Mouse (Mus musculus) hindbrain, embryonic 14.5 days (tissue): ENCODE data around the gene RPS10-NUDT3. TPM values are rescaled to one million over a fixed set of nuclear protein-coding genes. Genes with fewer than 3 reads are reported as not detected.
"Not testable (repeated sequence)": the region's sequence is repeated elsewhere in the genome, so short reads cannot be mapped to it uniquely, and the experiment has no call there.

ENCODE experiments used
- ATAC-seq: fragments of 200-750 bp; cut with Nextera tagmentation; 2 replicates; pipeline ENCODE4 v1.8.0; 2017; ENCODE audit warnings: moderate number of reproducible peaks, mild to moderate bottlenecking, moderate TSS enrichment, moderate library complexity; ENCODE audit not compliant: low FRiP score
- DNase-seq: peaks from one replicate; pipeline ENCODE4 v3.0.0-alpha.2; 2015; ENCODE audit warnings: low spot score
- H3K27ac ChIP-seq: fragments of 300-500 bp; sonication (generic); 2 replicates; pipeline ENCODE4 v1.5.1; 2014; ENCODE audit warnings: mild to moderate bottlenecking, moderate library complexity
- H3K27me3 ChIP-seq: fragments of 300-500 bp; sonication (generic); 2 replicates; pipeline ENCODE4 v1.6.1; 2014; ENCODE audit warnings: mild to moderate bottlenecking, low read length, mixed read lengths; ENCODE audit not compliant: control insufficient read depth, insufficient read depth
- H3K36me3 ChIP-seq: fragments of 300-500 bp; sonication (generic); replicated peaks from 2 replicates; pipeline ENCODE4 v1.6.1; 2014; ENCODE audit not compliant: control insufficient read depth, insufficient read depth
- H3K4me1 ChIP-seq: fragments of 300-500 bp; sonication (generic); replicated peaks from 2 replicates; pipeline ENCODE4 v1.6.1; 2014; ENCODE audit warnings: antibody characterized with exemption, low read length, mixed read lengths; ENCODE audit not compliant: control insufficient read depth, insufficient read depth
- H3K4me2 ChIP-seq: fragments of 300-500 bp; sonication (generic); replicated peaks from 2 replicates; pipeline ENCODE4 v1.6.1; 2014; ENCODE audit warnings: mild to moderate bottlenecking, moderate library complexity
- H3K4me3 ChIP-seq: fragments of 300-500 bp; sonication (generic); replicated peaks from 2 replicates; pipeline ENCODE4 v1.5.1; 2014; ENCODE audit warnings: mild to moderate bottlenecking, low read length
- H3K9ac ChIP-seq: fragments of 300-500 bp; sonication (generic); 2 replicates; pipeline ENCODE4 v1.6.1; 2014
- H3K9me3 ChIP-seq: fragments of 300-500 bp; sonication (generic); 2 replicates; pipeline ENCODE4 v1.6.1; 2016; ENCODE audit warnings: low read length; ENCODE audit not compliant: control insufficient read depth
- WGBS: fragments of 180-500 bp; shearing (Covaris S2); extraction: QIAGEN DNeasy Blood & Tissue Kit; methylation state at CpG from one replicate; pipeline ENCODE4 v1.1.7; 2014; 5-methylcytosine and 5-hydroxymethylcytosine counted together
- polyA plus RNA-seq: library from polyadenylated mRNA; unstranded; fragments of >200 nt; fragmentation: Nextera tagmentation; extraction: Ambion mirVana; gene quantifications from 2 replicates; pipeline ENCODE4 v1.2.1, GENCODE M21; 2014

The RPS10-NUDT3 gene
- polyA plus RNA-seq, 1 experiment from 2014 or later = not detected

DNA sequence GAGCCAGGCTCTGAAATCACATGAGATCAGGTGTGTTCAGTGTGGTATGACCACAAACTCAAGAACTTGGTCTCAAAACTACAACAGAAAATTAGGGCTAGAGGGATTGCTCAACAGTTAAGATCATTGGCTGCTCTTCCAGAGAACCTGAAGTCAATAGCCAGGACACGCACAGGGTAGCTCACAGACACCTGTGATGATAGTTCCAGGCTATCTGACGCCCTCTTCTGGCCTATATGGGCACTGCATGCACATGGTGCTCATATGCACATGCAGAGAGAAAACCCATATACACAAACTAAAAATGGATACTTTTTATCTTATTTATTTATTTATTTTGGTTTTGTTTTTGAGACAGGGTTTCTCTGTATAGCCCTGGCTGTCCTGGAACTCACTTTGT, 9.6 kb upstream of the RPS10-NUDT3 start:
- no peak overlapping the region for H3K4me3 ChIP-seq
- no peak overlapping the region for H3K4me2 ChIP-seq
- H3K9me3 ChIP-seq = no peaks in the 10 kb centered on the region
- no peaks in the 10 kb centered on the region for H3K27me3 ChIP-seq
- H3K27ac ChIP-seq = no peak overlapping the region
- DNase-seq = no peak
- no peak for ATAC-seq
- H3K4me1 ChIP-seq = peaks cover 5% of the 10 kb centered on the region; the same call in 1 of the 2 replicates
- WGBS = 41% methylated on average over 2 of the region's 2 CpGs
- H3K36me3 ChIP-seq = no peaks in the 10 kb centered on the region
- H3K9ac ChIP-seq = no peak overlapping the region

DNA sequence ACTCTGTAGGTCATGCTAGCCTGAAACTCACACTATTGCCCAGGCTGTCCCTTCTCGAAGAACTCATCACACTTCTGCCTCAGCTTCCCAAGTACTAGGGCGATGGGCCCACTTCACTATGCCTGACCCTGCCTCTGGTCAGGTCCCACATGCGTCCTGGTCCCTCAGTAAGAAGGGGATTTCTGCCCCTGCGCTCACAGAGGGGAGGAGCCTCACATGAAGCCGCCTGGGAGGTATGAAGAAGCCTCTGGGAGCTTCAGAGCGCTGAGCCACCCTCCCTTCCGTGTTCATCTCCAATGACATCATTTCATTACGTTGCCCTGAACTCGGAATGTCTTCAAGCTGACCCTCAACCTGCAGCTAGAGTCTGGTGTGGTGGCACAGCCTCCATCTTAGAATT, 8.7 kb upstream of the RPS10-NUDT3 start:
- Histone ChIP-seq H3K4me3 (no peak overlapping the region), H3K27ac (peak overlapping the region; percentile 73), H3K9me3 (no peaks in the 10 kb centered on the region), H3K4me1 (peaks cover 5% of the 10 kb centered on the region; the same call in 1 of the 2 replicates), H3K4me2 (no peak overlapping the region), H3K9ac (no peak overlapping the region), H3K27me3 (no peaks in the 10 kb centered on the region), H3K36me3 (no peaks in the 10 kb centered on the region)
- 86% methylated on average over 9 of the region's 9 CpGs for WGBS
- ATAC-seq (no peak), DNase-seq (no peak)

DNA sequence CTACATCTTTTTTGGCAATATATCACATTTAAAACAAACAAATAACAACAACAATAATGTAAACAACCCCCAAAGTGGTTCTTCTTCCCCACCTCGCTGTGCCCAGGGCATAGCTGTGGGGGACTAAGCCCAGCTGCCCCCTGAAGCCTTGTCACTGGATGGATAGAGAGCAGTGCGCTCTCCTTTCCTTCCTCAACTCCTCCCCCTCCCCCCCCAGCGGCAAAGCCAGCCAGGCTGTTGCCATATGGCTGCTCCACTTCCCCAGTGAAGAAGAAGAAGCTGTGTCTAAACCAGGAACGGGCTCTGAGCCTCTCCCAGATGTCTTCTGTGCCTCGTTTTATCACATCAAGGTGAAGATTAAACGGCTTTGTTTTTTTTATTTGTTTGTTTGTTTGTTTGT, 8.1 kb upstream of the RPS10-NUDT3 start:
- ATAC-seq (no peak), DNase-seq (no peak)
- Histone ChIP-seq H3K9ac (no peak overlapping the region), H3K4me1 (peaks cover 5% of the 10 kb centered on the region; the same call in 1 of the 2 replicates), H3K4me3 (no peak overlapping the region), H3K27me3 (no peaks in the 10 kb centered on the region), H3K4me2 (peak overlapping the region; percentile 6), H3K27ac (peak overlapping the region; percentile 73), H3K9me3 (no peaks in the 10 kb centered on the region), H3K36me3 (no peaks in the 10 kb centered on the region)
- 31% methylated on average over 6 of the region's 6 CpGs for WGBS

DNA sequence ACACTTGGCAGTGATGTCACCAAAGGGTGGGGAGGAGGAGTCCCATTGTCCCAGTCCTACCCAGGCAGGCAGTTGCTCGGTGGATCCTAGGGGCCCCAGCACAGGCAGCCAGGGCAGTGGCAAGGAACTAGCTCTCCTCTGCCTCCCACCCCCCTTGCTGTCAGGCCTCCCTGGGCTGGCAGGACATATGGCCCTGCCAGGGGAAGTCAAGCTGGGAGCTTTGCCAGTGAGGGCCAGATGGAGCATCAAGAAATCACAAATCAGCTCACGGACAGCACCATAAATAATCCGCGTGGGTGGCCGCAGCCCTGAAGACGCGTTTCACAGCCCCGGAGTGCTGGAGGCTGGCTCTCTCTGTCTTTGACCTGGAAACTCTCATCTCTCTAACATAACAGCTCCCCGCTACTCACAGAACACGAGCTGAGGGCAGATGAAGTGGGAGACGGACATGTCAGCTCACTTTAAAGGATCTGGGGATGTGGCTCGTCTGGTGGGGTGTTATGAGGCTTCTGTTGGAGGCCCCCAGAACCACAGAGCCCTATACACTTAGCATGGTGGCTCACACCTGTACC, 7.6 kb upstream of the RPS10-NUDT3 start:
- Histone ChIP-seq H3K27me3 (no peaks in the 10 kb centered on the region), H3K4me1 (peaks cover 5% of the 10 kb centered on the region; the same call in 1 of the 2 replicates), H3K36me3 (no peaks in the 10 kb centered on the region), H3K9me3 (no peaks in the 10 kb centered on the region), H3K27ac (peak overlapping the region; percentile 73), H3K4me2 (peak overlapping the region; percentile 6), H3K4me3 (no peak overlapping the region), H3K9ac (peak overlapping the region; percentile 31; the same call in 1 of the 2 replicates)
- WGBS = 7% methylated on average over 12 of the region's 12 CpGs
- ATAC-seq (peak; percentile 87), DNase-seq (peak; percentile 72)

DNA sequence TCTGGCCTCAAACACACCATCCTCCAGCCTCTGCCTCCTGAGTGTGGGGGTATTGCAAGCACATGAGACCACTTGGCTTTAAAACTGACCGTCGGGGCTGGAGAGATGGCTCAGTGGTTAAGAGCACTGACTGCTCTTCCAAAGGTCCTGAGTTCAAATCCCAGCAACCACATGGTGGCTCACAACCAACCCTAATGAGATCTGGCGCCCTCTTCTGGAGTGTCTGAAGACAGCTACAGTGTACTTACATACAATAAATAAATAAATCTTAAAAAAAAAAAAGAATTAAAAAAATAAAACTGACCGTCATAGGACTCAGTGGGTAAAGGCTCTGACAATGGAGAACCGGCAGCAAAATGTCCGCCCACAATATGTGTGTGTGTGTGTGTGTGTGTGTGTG, 4.8 kb upstream of the RPS10-NUDT3 start:
- ATAC-seq, H3K27me3 ChIP-seq, H3K9me3 ChIP-seq, DNase-seq, H3K36me3 ChIP-seq, H3K4me3 ChIP-seq, H3K4me2 ChIP-seq, H3K9ac ChIP-seq, H3K27ac ChIP-seq: not testable (repeated sequence)
- WGBS = 92% methylated on average over 6 of the region's 6 CpGs
- H3K4me1 ChIP-seq = peaks cover 13% of the 10 kb centered on the region

DNA sequence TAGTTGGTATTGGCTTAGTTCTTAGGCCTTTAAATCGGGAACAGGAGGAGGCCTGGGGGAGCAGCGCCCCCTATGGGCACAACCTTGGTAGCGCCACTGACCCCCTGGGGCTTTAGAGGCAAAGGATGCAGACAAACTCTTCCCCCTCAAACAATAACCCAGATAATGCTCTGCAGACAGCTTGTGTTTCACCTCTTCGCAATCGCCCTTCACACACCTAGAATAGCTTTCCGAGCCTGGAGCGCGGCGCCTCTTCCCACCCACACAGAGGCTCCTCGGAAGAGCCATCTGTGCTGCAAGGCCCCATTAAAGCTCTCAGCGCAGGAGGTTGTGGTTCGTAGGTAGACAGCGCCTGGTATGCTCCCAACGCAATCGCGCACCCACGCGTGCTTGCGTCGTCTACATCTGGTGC, 3.9 kb upstream of the RPS10-NUDT3 start:
- no peak overlapping the region for H3K4me2 ChIP-seq
- H3K36me3 ChIP-seq = peaks cover 2% of the 10 kb centered on the region; the same call in 1 of the 2 replicates
- H3K4me1 ChIP-seq = peaks cover 20% of the 10 kb centered on the region
- H3K27me3 ChIP-seq = no peaks in the 10 kb centered on the region
- no peaks in the 10 kb centered on the region for H3K9me3 ChIP-seq
- no peak overlapping the region for H3K27ac ChIP-seq
- ATAC-seq (no peak), DNase-seq (no peak)
- WGBS = 76% methylated on average over 20 of the region's 20 CpGs
- H3K4me3 ChIP-seq = no peak overlapping the region
- H3K9ac ChIP-seq = no peak overlapping the region

DNA sequence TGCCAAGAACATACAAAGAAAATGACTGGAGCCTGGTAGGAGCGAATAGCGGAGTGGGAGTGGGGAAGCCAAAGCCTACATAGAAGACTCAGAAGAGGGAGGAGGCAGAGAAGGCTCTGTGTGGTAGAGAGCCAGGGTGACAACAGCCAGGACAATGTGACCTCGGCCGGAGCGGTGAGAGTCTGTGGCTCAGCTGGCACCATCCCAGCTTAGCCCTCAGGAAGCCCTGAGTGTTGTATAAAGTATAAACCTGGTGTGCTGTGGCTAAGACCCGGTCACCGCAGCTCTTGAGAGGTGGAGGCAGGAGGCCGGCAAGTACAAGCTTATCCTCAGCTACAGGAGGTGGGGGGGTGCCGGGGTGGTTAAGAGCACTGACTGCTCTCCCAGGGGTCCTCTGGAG, 2.3 kb upstream of the RPS10-NUDT3 start:
- Histone ChIP-seq H3K4me1 (peaks cover 22% of the 10 kb centered on the region), H3K27me3 (no peaks in the 10 kb centered on the region), H3K9me3 (no peaks in the 10 kb centered on the region), H3K27ac (no peak overlapping the region), H3K4me2 (no peak overlapping the region), H3K9ac (no peak overlapping the region), H3K4me3 (no peak overlapping the region), H3K36me3 (peaks cover 18% of the 10 kb centered on the region)
- ATAC-seq (no peak), DNase-seq (no peak)
- 68% methylated on average over 9 of the region's 9 CpGs for WGBS

DNA sequence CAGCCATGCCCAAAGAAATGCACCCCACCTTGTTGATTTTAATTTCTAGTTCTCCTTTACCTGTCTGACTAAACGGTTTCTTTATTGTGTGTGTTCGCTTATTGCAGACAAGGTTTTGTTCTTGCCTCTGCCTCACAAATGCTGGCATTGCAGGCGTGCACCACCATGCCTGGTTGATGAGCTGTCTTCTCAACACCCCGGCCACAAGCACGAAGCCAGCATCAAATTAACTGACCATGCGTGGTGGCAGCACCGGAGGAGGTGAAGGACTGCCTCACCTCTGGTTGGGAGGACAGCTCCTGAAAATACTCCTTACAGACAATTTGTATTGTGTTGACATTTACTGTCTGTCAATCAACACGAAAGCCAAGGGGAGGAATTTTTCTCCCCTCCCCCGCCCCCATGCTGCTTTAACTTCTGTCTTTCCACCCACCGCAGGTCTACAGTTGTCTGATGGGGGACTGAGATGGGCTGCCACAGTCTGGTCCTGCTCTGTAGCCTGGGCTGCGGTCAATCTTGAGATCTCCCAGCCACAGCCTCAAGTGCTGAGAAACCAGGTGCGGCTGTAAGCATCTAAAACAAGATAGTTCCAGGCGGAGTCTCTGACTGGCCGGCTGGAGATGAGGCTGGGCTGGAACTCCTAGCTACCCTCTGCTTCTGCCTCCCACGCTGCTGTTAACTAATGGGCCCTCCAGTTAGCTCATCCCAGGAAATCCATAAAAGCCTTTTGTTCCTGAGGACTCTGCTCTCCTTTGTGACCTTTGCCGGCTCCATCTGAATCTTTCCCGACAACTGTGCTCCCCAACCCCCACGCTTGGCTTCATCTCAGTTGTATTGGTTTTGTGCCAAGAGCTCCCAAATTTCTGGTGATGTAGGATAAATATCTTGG, 1.4 kb upstream of the RPS10-NUDT3 start, which contains the start of gene Rps10:
Gene Rps10, minus strand, starts transcription at position 538 of the 889 bp plus-strand sequence.
- peak within 1 kb of the TSS; percentile 88 for H3K27ac ChIP-seq
- ATAC-seq (no peak), DNase-seq (no peak)
- no peaks in the 10 kb centered on the region for H3K9me3 ChIP-seq
- no peaks in the 10 kb centered on the region for H3K27me3 ChIP-seq
- WGBS = 29% methylated on average over 18 of the region's 18 CpGs
- peak within 1 kb of the TSS; percentile 96 for H3K4me2 ChIP-seq
- H3K36me3 ChIP-seq = peaks cover 27% of the 10 kb centered on the region
- H3K4me3 ChIP-seq = peak within 1 kb of the TSS; percentile 84
- H3K4me1 ChIP-seq = peaks cover 21% of the 10 kb centered on the region
- peak within 1 kb of the TSS; percentile 84; the same call in 1 of the 2 replicates for H3K9ac ChIP-seq

DNA sequence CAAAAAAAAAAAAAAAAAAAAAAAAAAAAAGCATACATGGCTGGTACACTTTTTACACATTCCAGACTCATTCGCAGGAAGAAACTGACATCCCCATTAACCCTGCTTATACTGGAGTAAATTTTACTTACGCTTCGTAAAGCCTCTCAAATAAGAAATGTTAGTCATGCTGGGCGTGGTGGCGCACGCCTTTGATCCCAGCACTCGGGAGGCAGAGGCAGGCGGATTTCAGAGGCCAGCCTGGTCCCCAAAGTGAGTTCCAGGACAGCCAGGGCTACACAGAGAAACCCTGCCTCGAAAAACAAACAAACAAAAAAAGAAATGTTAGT, 517 bp upstream of the RPS10-NUDT3 start:
- ATAC-seq, H3K9me3 ChIP-seq, H3K27me3 ChIP-seq, DNase-seq: not testable (repeated sequence)
- Histone ChIP-seq H3K36me3 (peaks cover 36% of the 10 kb centered on the region), H3K4me3 (peak overlapping the region; percentile 84), H3K27ac (peak overlapping the region; percentile 88), H3K4me2 (peak overlapping the region; percentile 96), H3K4me1 (peaks cover 21% of the 10 kb centered on the region), H3K9ac (peak overlapping the region; percentile 84)
- 39% methylated on average over 9 of the region's 9 CpGs for whole genome bisulfite sequencing
